In genomic region chr15:6883816-6884215, GRCm38 (mm10) we compare ENCODE assay signal across 8 mouse cellular contexts. TPM values are rescaled to one million over a fixed set of nuclear protein-coding genes. Genes with fewer than 3 reads are reported as not detected.
DNase-seq lines count a peak whose midpoint lies in the region; ATAC-seq and TF ChIP-seq lines count a peak whose summit lies in the region.

No protein-coding gene starts in this region.

- peak; percentile 74 for DNase-seq in kidney, adult 18-20 months
- DNase-seq in ES-E14 (ENCODE audit: low read depth, low spot score): peak; percentile 74
- DNase-seq in brain, embryonic 14.5 days (ENCODE audit: low read depth): peak; percentile 54
- DNase-seq in frontal cortex, postnatal 25 days (ENCODE audit: low spot score in 2 of 2): peak; percentile 25 to 32
- DNase-seq in layer of hippocampus, postnatal 25 days (ENCODE audit: extremely low spot score in 1 of 2, low spot score in 1 of 2): peak; percentile 49 to 82
- peak; percentile 48 for DNase-seq in naive thymus-derived CD4-positive, alpha-beta T cell, adult 2 months (ENCODE audit: low read depth)

- no peak overlapping the region for H3K9ac ChIP-seq in kidney, embryonic 16.5 days (replicated peaks; ENCODE audit: low read length)
- H3K9ac ChIP-seq in ES-E14 (ENCODE audit: insufficient read depth, low read depth, low read length, poor library complexity, severe bottlenecking): no peak overlapping the region

- no peak overlapping the region for H3K4me3 ChIP-seq in kidney, embryonic 16.5 days (ENCODE audit: low read length)
- H3K4me3 ChIP-seq in ES-E14 (ENCODE audit: insufficient read depth in 1 of 2, low read depth in 1 of 2, low read length in 2 of 2, poor library complexity in 1 of 2, severe bottlenecking in 1 of 2): no peak overlapping the region

- H3K9me3 ChIP-seq in kidney, embryonic 16.5 days (ENCODE audit: low read length): no peaks in the 10 kb centered on the region
- H3K9me3 ChIP-seq in ES-E14 (ENCODE audit: control insufficient read depth, insufficient read depth, low read depth, low read length): no peaks in the 10 kb centered on the region

- in situ Hi-C loops in ES-E14 (cut with MboI; ENCODE audit: low sequenced_read_pairs in 2 of 2, unreplicated experiment in 2 of 2): no loop called here

- no peaks in the 10 kb centered on the region for H3K36me3 ChIP-seq in kidney, embryonic 16.5 days (ENCODE audit: insufficient read depth, low read length)
- no peaks in the 10 kb centered on the region for H3K36me3 ChIP-seq in ES-E14 (ENCODE audit: control insufficient read depth, insufficient read depth, low read length, poor library complexity, severe bottlenecking)

- peaks cover 19% of the 10 kb centered on the region for H3K4me1 ChIP-seq in kidney, embryonic 16.5 days (ENCODE audit: insufficient read depth, low read length)
- peaks cover 0 to 2% of the 10 kb centered on the region in 2 experiments; a peak in 1 of 4 replicates for H3K4me1 ChIP-seq in ES-E14 (ENCODE audit: control insufficient read depth in 2 of 2, insufficient read depth in 2 of 2, low read length in 2 of 2, poor library complexity in 1 of 2)

- TF ChIP-seq POLR2A in brain, embryonic 14.5 days (IDR thresholded peaks at IDR 0.05; ENCODE audit: borderline replicate concordance, extremely low read depth, insufficient read depth, insufficient read length, poor library complexity, severe bottlenecking): no peak

- no peak overlapping the region for H3K27ac ChIP-seq in kidney, embryonic 16.5 days (ENCODE audit: low read length)
- no peak overlapping the region for H3K27ac ChIP-seq in ES-E14 (ENCODE audit: insufficient read depth, low read depth, low read length, poor library complexity, severe bottlenecking)

- peak; percentile 63; the same call in 1 of the 2 replicates for TF ChIP-seq CTCF in brain, embryonic 14.5 days (IDR thresholded peaks at IDR 0.05; ENCODE audit: borderline replicate concordance, extremely low read depth, insufficient read depth, insufficient read length)

- no peak for ATAC-seq in kidney, embryonic 16.5 days (ENCODE audit: low FRiP score, low TSS enrichment)
- ATAC-seq in erythroid progenitor cell, adult 5-6 weeks (replicated peaks; ENCODE audit: low FRiP score, poor library complexity, severe bottlenecking): no peak

- no peaks in the 10 kb centered on the region for H3K27me3 ChIP-seq in kidney, embryonic 16.5 days (ENCODE audit: insufficient read depth, low read length)

- WGBS in kidney, embryonic 16.5 days: 64% methylated on average over 5 of the region's 5 CpGs

- H3K4me2 ChIP-seq in kidney, embryonic 16.5 days (replicated peaks; ENCODE audit: low read depth, low read length): no peak overlapping the region

TF ChIP-seq in ES-E14, 5 proteins besides CTCF, POLR2A, EP300 and RAD21:
- TF ChIP-seq CHD2 (IDR thresholded peaks at IDR 0.05; ENCODE audit: low read depth, low read length) (no peak), ZC3H11A (IDR thresholded peaks at IDR 0.05; ENCODE audit: borderline replicate concordance, low read depth, low read length) (peak; percentile 37; the same call in 1 of the 2 replicates), HCFC1 (IDR thresholded peaks at IDR 0.05; ENCODE audit: borderline replicate concordance, insufficient read depth, low read length) (no peak), ZNF384 (IDR thresholded peaks at IDR 0.05; ENCODE audit: low read depth, low read length) (no peak)

RNA-seq across cellular contexts. Expression of gene Osmr, which starts 9.0 kb away (rescaled TPM):
- 1.8 and 2.0 TPM in 2 replicates for polyA plus RNA-seq in kidney, embryonic 16.5 days (2015; fragmentation: Nextera tagmentation; extraction: Ambion mirVana)
- total RNA-seq in ES-E14 (2012; rRNA removed): 0.21 and 1.0 TPM in 2 replicates
- 1.1 and 2.1 TPM in 2 replicates for polyA plus RNA-seq in brain, embryonic 14.5 days (2012; rRNA removed)
- 1 to 10 TPM; 2.7 to 2.8 TPM for total RNA-seq in layer of hippocampus, postnatal 25 days (2021)
- not detected in 2 replicates for total RNA-seq in erythroid progenitor cell, adult 5-6 weeks (2015; ENCODE audit: low replicate concordance)
- 0.26 TPM in 1 of 2 replicates, not detected in the other for total RNA-seq in erythroid progenitor cell, adult 5-6 weeks (2017; ENCODE audit: low replicate concordance)
